Mouse (Mus musculus): Measurements from ENCODE around the gene Orc3. TPM values are rescaled to one million over a fixed set of nuclear protein-coding genes. Genes with fewer than 3 reads are reported as not detected.

Orc3 gene
- total RNA-seq, 1 experiment: 72.9 TPM

- H3K9ac ChIP-seq (ENCODE audit: insufficient read depth, low read depth, low read length, poor library complexity, severe bottlenecking): no peak overlapping the region
- no peak overlapping the region for H3K4me3 ChIP-seq (ENCODE audit: insufficient read depth in 1 of 2, low read depth in 1 of 2, low read length in 2 of 2, poor library complexity in 1 of 2, severe bottlenecking in 1 of 2)
- TF ChIP-seq CHD2 (IDR thresholded peaks at IDR 0.05; ENCODE audit: low read depth, low read length) (no peak), MAFK (IDR thresholded peaks at IDR 0.05; ENCODE audit: insufficient read depth, low read depth, low read length) (no peak), ZC3H11A (IDR thresholded peaks at IDR 0.05; ENCODE audit: borderline replicate concordance, low read depth, low read length) (no peak), HCFC1 (IDR thresholded peaks at IDR 0.05; ENCODE audit: borderline replicate concordance, insufficient read depth, low read length) (no peak), ZNF384 (IDR thresholded peaks at IDR 0.05; ENCODE audit: low read depth, low read length) (no peak)
- H3K27ac ChIP-seq (ENCODE audit: insufficient read depth, low read depth, low read length, poor library complexity, severe bottlenecking): no peak overlapping the region
- H3K9me3 ChIP-seq (ENCODE audit: control insufficient read depth, insufficient read depth, low read depth, low read length): no peaks in the 10 kb centered on the region
- no peaks in the 10 kb centered on the region for H3K4me1 ChIP-seq (ENCODE audit: control insufficient read depth in 2 of 2, insufficient read depth in 2 of 2, low read length in 2 of 2, poor library complexity in 1 of 2)
- in situ Hi-C loops (cut with MboI; ENCODE audit: low sequenced_read_pairs in 2 of 2, unreplicated experiment in 2 of 2): no loop called here
- H3K36me3 ChIP-seq (ENCODE audit: control insufficient read depth, insufficient read depth, low read length, poor library complexity, severe bottlenecking): peaks cover 9% of the 10 kb centered on the region
- DNase-seq (ENCODE audit: low read depth, low spot score): no peak
These were observed 11.7 kb upstream of the Orc3 start for GRCm38 (mm10) chr4:34626401-34626800.

GRCm38 (mm10) chr4:34625556-34625955 lies 10.8 kb upstream of the Orc3 start:
- H3K9ac ChIP-seq (ENCODE audit: insufficient read depth, low read depth, low read length, poor library complexity, severe bottlenecking): no peak overlapping the region
- H3K4me3 ChIP-seq (ENCODE audit: insufficient read depth in 1 of 2, low read depth in 1 of 2, low read length in 2 of 2, poor library complexity in 1 of 2, severe bottlenecking in 1 of 2): no peak overlapping the region
- no peaks in the 10 kb centered on the region for H3K9me3 ChIP-seq (ENCODE audit: control insufficient read depth, insufficient read depth, low read depth, low read length)
- no peak for DNase-seq (ENCODE audit: low read depth, low spot score)
- in situ Hi-C loops (cut with MboI; ENCODE audit: low sequenced_read_pairs in 2 of 2, unreplicated experiment in 2 of 2): no loop called here
- H3K4me1 ChIP-seq (ENCODE audit: control insufficient read depth in 2 of 2, insufficient read depth in 2 of 2, low read length in 2 of 2, poor library complexity in 1 of 2): no peaks in the 10 kb centered on the region
- TF ChIP-seq ZNF384 (IDR thresholded peaks at IDR 0.05; ENCODE audit: low read depth, low read length): no peak
- no peak for TF ChIP-seq ZC3H11A (IDR thresholded peaks at IDR 0.05; ENCODE audit: borderline replicate concordance, low read depth, low read length)
- TF ChIP-seq MAFK (IDR thresholded peaks at IDR 0.05; ENCODE audit: insufficient read depth, low read depth, low read length): no peak
- TF ChIP-seq CHD2 (IDR thresholded peaks at IDR 0.05; ENCODE audit: low read depth, low read length): no peak
- TF ChIP-seq HCFC1 (IDR thresholded peaks at IDR 0.05; ENCODE audit: borderline replicate concordance, insufficient read depth, low read length): no peak
- H3K36me3 ChIP-seq (ENCODE audit: control insufficient read depth, insufficient read depth, low read length, poor library complexity, severe bottlenecking): peaks cover 9% of the 10 kb centered on the region
- H3K27ac ChIP-seq (ENCODE audit: insufficient read depth, low read depth, low read length, poor library complexity, severe bottlenecking): no peak overlapping the region

- no peak for DNase-seq (ENCODE audit: low read depth, low spot score)
- Histone ChIP-seq H3K4me3 (ENCODE audit: insufficient read depth in 1 of 2, low read depth in 1 of 2, low read length in 2 of 2, poor library complexity in 1 of 2, severe bottlenecking in 1 of 2) (peak overlapping the region; percentile 91 to 96; a peak in 3 of 4 replicates), H3K9ac (ENCODE audit: insufficient read depth, low read depth, low read length, poor library complexity, severe bottlenecking) (peak overlapping the region; percentile 90; the same call in 1 of the 2 replicates), H3K36me3 (ENCODE audit: control insufficient read depth, insufficient read depth, low read length, poor library complexity, severe bottlenecking) (no peaks in the 10 kb centered on the region; the same call in 1 of the 2 replicates), H3K4me1 (ENCODE audit: control insufficient read depth in 2 of 2, insufficient read depth in 2 of 2, low read length in 2 of 2, poor library complexity in 1 of 2) (peaks cover 0 to 2% of the 10 kb centered on the region in 2 experiments; a peak in 1 of 4 replicates), H3K9me3 (ENCODE audit: control insufficient read depth, insufficient read depth, low read depth, low read length) (no peaks in the 10 kb centered on the region), H3K27ac (ENCODE audit: insufficient read depth, low read depth, low read length, poor library complexity, severe bottlenecking) (no peak overlapping the region)
- TF ChIP-seq HCFC1 (IDR thresholded peaks at IDR 0.05; ENCODE audit: borderline replicate concordance, insufficient read depth, low read length) (no peak), CHD2 (IDR thresholded peaks at IDR 0.05; ENCODE audit: low read depth, low read length) (no peak), ZC3H11A (IDR thresholded peaks at IDR 0.05; ENCODE audit: borderline replicate concordance, low read depth, low read length) (no peak), ZNF384 (IDR thresholded peaks at IDR 0.05; ENCODE audit: low read depth, low read length) (no peak), MAFK (IDR thresholded peaks at IDR 0.05; ENCODE audit: insufficient read depth, low read depth, low read length) (no peak)
- in situ Hi-C loops (cut with MboI; ENCODE audit: low sequenced_read_pairs in 2 of 2, unreplicated experiment in 2 of 2): no loop called here
These were observed 1.4 kb upstream of the Orc3 start for GRCm38 (mm10) chr4:34616146-34616545.

GRCm38 (mm10) chr4:34615303-34615702 lies 559 bp upstream of the Orc3 start:
- no peak for DNase-seq (ENCODE audit: low read depth, low spot score)
- in situ Hi-C loops (cut with MboI; ENCODE audit: low sequenced_read_pairs in 2 of 2, unreplicated experiment in 2 of 2): no loop called here
- H3K4me3 ChIP-seq (ENCODE audit: insufficient read depth in 1 of 2, low read depth in 1 of 2, low read length in 2 of 2, poor library complexity in 1 of 2, severe bottlenecking in 1 of 2): peak overlapping the region; percentile 91 to 96
- peak overlapping the region; percentile 90 for H3K9ac ChIP-seq (ENCODE audit: insufficient read depth, low read depth, low read length, poor library complexity, severe bottlenecking)
- H3K4me1 ChIP-seq (ENCODE audit: control insufficient read depth in 2 of 2, insufficient read depth in 2 of 2, low read length in 2 of 2, poor library complexity in 1 of 2): peaks cover 0 to 2% of the 10 kb centered on the region in 2 experiments; a peak in 1 of 4 replicates
- H3K36me3 ChIP-seq (ENCODE audit: control insufficient read depth, insufficient read depth, low read length, poor library complexity, severe bottlenecking): no peaks in the 10 kb centered on the region; the same call in 1 of the 2 replicates
- no peaks in the 10 kb centered on the region for H3K9me3 ChIP-seq (ENCODE audit: control insufficient read depth, insufficient read depth, low read depth, low read length)
- H3K27ac ChIP-seq (ENCODE audit: insufficient read depth, low read depth, low read length, poor library complexity, severe bottlenecking): no peak overlapping the region
- no peak for TF ChIP-seq MAFK (IDR thresholded peaks at IDR 0.05; ENCODE audit: insufficient read depth, low read depth, low read length)
- no peak for TF ChIP-seq ZNF384 (IDR thresholded peaks at IDR 0.05; ENCODE audit: low read depth, low read length)
- no peak for TF ChIP-seq CHD2 (IDR thresholded peaks at IDR 0.05; ENCODE audit: low read depth, low read length)
- TF ChIP-seq HCFC1 (IDR thresholded peaks at IDR 0.05; ENCODE audit: borderline replicate concordance, insufficient read depth, low read length): no peak
- TF ChIP-seq ZC3H11A (IDR thresholded peaks at IDR 0.05; ENCODE audit: borderline replicate concordance, low read depth, low read length): no peak

Data from ES-E14 (cell line).